Mouse (Mus musculus) megakaryocyte, embryonic 14.5 days (primary cell): ENCODE measurements at regions not wholly inside any gene's neighbourhood (a gene's known extent, or its start where the extent isn't known, plus 50 kb on each side); places are given as distances from the start of the nearest gene placed in this dataset.

ENCODE experiments used
- H3K27me3 ChIP-seq: replicated peaks from 2 replicates; pipeline ENCODE3; 2012; ENCODE audit warnings: inconsistent platforms
- H3K36me3 ChIP-seq: replicated peaks from 2 replicates; pipeline ENCODE3; 2012; ENCODE audit warnings: low read length, inconsistent platforms, mixed read lengths
- H3K4me1 ChIP-seq: 2 replicates; pipeline ENCODE4 v1.6.1; 2012; ENCODE audit warnings: inconsistent platforms
- H3K4me3 ChIP-seq: replicated peaks from 2 replicates; pipeline ENCODE3; 2012; ENCODE audit warnings: moderate library complexity, mild to moderate bottlenecking, inconsistent platforms
- H3K9me3 ChIP-seq: 2 replicates; pipeline ENCODE4 v1.6.1; 2012; ENCODE audit warnings: inconsistent platforms
- FLI1 ChIP-seq: IDR thresholded peaks from 2 replicates; pipeline ENCODE4 v1.6.1; 2012; ENCODE audit warnings: low read length, inconsistent platforms, mixed read lengths
- GATA1 ChIP-seq: IDR thresholded peaks from 3 replicates; pipeline ENCODE4 v1.6.1; 2012; ENCODE audit warnings: mixed read lengths, low read length, inconsistent platforms, borderline replicate concordance

- H3K27me3 ChIP-seq = peaks cover 4% of the 10 kb centered on the region
- H3K4me1 ChIP-seq = no peaks in the 10 kb centered on the region
- no peak for TF ChIP-seq FLI1
- TF ChIP-seq GATA1 = no peak
- no peak overlapping the region for H3K4me3 ChIP-seq
- H3K36me3 ChIP-seq = no peaks in the 10 kb centered on the region
- H3K9me3 ChIP-seq = 0 out of 2 replicates have a peak, but pooled peaks cover 3% of the 10 kb centered on the region
Observed at GRCm38 (mm10) chr13:101216897-101217480, 383.8 kb upstream of the Slc30a5 start.

DNA sequence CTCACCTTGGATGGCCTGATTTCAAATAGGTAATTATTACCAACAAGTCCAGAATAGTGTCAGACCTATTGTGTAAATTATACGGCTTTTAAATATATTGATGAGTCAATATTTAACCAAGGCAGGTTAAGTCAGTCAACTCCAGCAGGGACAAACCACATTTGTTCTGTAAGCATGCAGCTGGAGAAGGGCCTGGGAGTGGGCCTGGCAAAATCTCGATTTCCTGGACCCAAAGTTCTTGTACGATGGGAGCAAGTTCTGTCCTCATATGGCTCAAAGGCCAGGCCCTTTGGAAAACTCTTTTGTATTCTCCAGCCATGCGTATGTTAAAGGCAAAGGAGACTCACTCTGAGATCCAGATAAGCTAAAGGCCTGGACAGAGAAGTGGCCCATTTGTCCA, 383.2 kb upstream of the Slc30a5 start:
- 0 out of 2 replicates have a peak, but pooled peaks cover 3% of the 10 kb centered on the region for H3K9me3 ChIP-seq
- no peaks in the 10 kb centered on the region for H3K4me1 ChIP-seq
- H3K36me3 ChIP-seq = no peaks in the 10 kb centered on the region
- TF ChIP-seq GATA1 = no peak
- TF ChIP-seq FLI1 = no peak
- peaks cover 4% of the 10 kb centered on the region for H3K27me3 ChIP-seq
- no peak overlapping the region for H3K4me3 ChIP-seq

GRCm38 (mm10) chr13:101215792-101216221, 382.6 kb upstream of the Slc30a5 start:
- TF ChIP-seq FLI1 = no peak
- no peak for TF ChIP-seq GATA1
- H3K36me3 ChIP-seq = no peaks in the 10 kb centered on the region
- no peak overlapping the region for H3K4me3 ChIP-seq
- peaks cover 4% of the 10 kb centered on the region for H3K27me3 ChIP-seq
- H3K9me3 ChIP-seq = 0 out of 2 replicates have a peak, but pooled peaks cover 3% of the 10 kb centered on the region
- H3K4me1 ChIP-seq = no peaks in the 10 kb centered on the region

GRCm38 (mm10) chr13:101215131-101215641, 382.0 kb upstream of the Slc30a5 start:
- Histone ChIP-seq H3K36me3 (no peaks in the 10 kb centered on the region), H3K4me3 (no peak overlapping the region), H3K4me1 (no peaks in the 10 kb centered on the region), H3K9me3 (0 out of 2 replicates have a peak, but pooled peaks cover 3% of the 10 kb centered on the region), H3K27me3 (peaks cover 4% of the 10 kb centered on the region)
- TF ChIP-seq GATA1 = no peak
- no peak for TF ChIP-seq FLI1

GRCm38 (mm10) chr13:101214094-101214493, 380.9 kb upstream of the Slc30a5 start:
- H3K36me3 ChIP-seq = no peaks in the 10 kb centered on the region
- TF ChIP-seq FLI1 (no peak), GATA1 (no peak)

GRCm38 (mm10) chr13:101213121-101213916, 380.1 kb upstream of the Slc30a5 start:
- no peak for TF ChIP-seq GATA1
- TF ChIP-seq FLI1 = no peak
- Histone ChIP-seq H3K36me3 (no peaks in the 10 kb centered on the region), H3K27me3 (peaks cover 5% of the 10 kb centered on the region), H3K9me3 (0 out of 2 replicates have a peak, but pooled peaks cover 3% of the 10 kb centered on the region), H3K4me3 (no peak overlapping the region), H3K4me1 (no peaks in the 10 kb centered on the region)

More at GRCm38 (mm10) chr13:101214094-101214493, 380.9 kb upstream of the Slc30a5 start:
- Histone ChIP-seq H3K4me1 (no peaks in the 10 kb centered on the region), H3K9me3 (0 out of 2 replicates have a peak, but pooled peaks cover 3% of the 10 kb centered on the region), H3K27me3 (peaks cover 4% of the 10 kb centered on the region), H3K4me3 (no peak overlapping the region)

DNA sequence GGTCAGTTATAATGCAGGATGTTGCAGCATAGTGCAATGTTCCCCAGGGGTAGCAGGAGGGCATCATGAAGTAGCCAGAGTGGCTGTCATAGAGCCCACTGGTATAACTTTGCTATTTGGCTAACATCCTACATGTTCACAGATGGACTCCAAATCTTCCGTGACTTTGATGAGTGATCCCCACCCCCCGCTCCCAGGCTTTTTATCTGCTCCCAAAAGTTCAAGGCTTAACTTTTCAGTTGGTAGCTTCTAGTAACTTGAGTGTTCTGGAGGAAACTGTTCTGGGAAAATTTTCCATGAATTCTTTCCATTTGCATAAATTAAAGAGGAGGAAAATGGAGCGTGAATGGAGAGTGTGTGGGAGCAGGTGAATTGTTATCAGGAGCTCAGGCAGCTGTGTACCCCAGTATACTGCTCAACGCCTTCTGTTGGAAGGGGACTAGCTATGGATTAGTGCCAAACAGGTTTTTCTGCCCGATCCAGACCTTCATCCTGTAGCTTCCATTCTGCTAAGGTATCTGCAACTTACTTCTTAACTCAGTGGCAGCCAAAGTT, 379.2 kb upstream of the Slc30a5 start:
- H3K9me3 ChIP-seq = 0 out of 2 replicates have a peak, but pooled peaks cover 3% of the 10 kb centered on the region
- TF ChIP-seq FLI1 = no peak
- TF ChIP-seq GATA1 = no peak
- H3K36me3 ChIP-seq = no peaks in the 10 kb centered on the region
- H3K4me3 ChIP-seq = no peak overlapping the region
- peaks cover 5% of the 10 kb centered on the region for H3K27me3 ChIP-seq
- no peaks in the 10 kb centered on the region for H3K4me1 ChIP-seq

DNA sequence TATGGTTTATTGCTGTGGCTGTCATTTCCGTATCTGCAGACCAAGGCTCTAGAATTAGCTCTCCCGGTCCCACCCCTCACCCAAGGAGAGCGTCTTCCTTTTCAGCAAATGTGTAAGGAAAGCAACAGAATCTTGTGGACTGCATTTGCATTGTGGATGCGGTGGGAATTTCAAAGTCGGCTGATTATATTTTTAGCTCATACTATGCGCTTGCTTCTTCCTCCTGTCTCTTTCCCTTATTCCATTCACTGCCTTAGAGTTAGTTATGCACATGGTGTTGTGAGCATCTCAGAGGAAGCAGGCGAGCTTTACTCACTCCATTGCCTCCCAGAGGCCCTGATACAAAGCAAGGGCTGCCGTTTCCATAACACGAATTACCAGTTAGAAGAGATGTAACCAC, 375.6 kb upstream of the Slc30a5 start:
- H3K36me3 ChIP-seq = no peaks in the 10 kb centered on the region
- H3K4me3 ChIP-seq = no peak overlapping the region
- TF ChIP-seq FLI1 = no peak
- no peak for TF ChIP-seq GATA1
- peaks cover 2% of the 10 kb centered on the region for H3K27me3 ChIP-seq
- no peaks in the 10 kb centered on the region for H3K9me3 ChIP-seq
- no peaks in the 10 kb centered on the region for H3K4me1 ChIP-seq

GRCm38 (mm10) chr13:101203463-101203862, 370.2 kb upstream of the Slc30a5 start:
- no peaks in the 10 kb centered on the region for H3K9me3 ChIP-seq
- no peaks in the 10 kb centered on the region for H3K36me3 ChIP-seq
- peaks cover 3% of the 10 kb centered on the region for H3K27me3 ChIP-seq
- no peak overlapping the region for H3K4me3 ChIP-seq
- TF ChIP-seq FLI1 = no peak
- no peak for TF ChIP-seq GATA1
- no peaks in the 10 kb centered on the region for H3K4me1 ChIP-seq
